Mouse (Mus musculus) E14TG2a.4 (cell line): ENCODE measurements around the gene 6430628N08Rik.

Source experiments
- CTCF ChIP-seq: conservative IDR thresholded peaks from 2 replicates; pipeline ENCODE4 v1.5.1; 2014; ENCODE audit warnings: low read length
- NANOG ChIP-seq: IDR thresholded peaks from 2 replicates; pipeline ENCODE4 v1.6.1; 2014; ENCODE audit warnings: borderline replicate concordance, low read length, mixed read lengths
- POU5F1 ChIP-seq: IDR thresholded peaks from 2 replicates; pipeline ENCODE4 v1.6.1; 2014; ENCODE audit warnings: low read length, borderline replicate concordance

DNA sequence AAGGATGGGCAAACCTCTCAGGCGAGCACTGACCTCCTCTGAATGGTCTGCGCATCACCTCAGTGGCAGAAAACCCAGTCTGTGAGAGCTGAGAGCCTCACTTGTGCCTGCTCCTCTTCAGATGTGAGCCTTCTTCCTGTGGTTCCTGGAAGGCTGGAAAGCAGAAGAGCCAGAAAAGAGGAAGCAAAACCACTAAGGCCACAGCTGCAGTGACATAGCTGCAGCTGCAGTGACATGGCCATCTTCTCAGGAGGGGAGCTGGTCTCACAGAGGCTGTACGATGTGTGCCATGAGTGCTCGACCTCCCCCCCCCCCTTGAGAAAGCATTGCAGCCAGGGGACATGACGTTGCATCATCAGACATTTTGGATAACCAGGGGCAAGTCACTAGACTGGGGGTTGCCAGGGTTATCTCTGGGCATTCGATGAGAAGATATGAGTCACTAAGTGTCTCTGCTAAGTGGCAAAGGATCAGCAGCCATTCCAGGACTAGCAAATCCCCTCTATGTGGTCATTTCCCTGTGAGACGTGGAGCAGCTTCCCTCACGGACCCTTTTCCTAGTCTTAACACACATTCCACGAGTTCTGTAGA lies 33.1 kb upstream of the 6430628N08Rik start:
- TF ChIP-seq CTCF (no peak), NANOG (no peak), POU5F1 (no peak)
